Mouse (Mus musculus): ENCODE results near the gene Olfr697. TPM values are rescaled to one million over a fixed set of nuclear protein-coding genes. Genes with fewer than 3 reads are reported as not detected.

Gene Olfr697
- polyA plus RNA-seq, 1 experiment, result not detected

GRCm38 (mm10) chr7:106691714-106692113 lies 50.5 kb downstream of the Olfr697 start, which contains the start of gene Olfr694:
Gene Olfr694, minus strand, starts transcription at chr7:106691814.
- no peak for DNase-seq (ENCODE audit: low read depth in 1 of 2, low spot score in 2 of 2)
- H3K36me3 ChIP-seq (ENCODE audit: control insufficient read depth, insufficient read depth, low read length), result no peaks in the 10 kb centered on the region
- no peaks in the 10 kb centered on the region for H3K4me1 ChIP-seq (ENCODE audit: control insufficient read depth, insufficient read depth, insufficient read length)
- 88% methylated on average over 1 of the region's 1 CpGs for WGBS
- H3K27me3 ChIP-seq (ENCODE audit: control insufficient read depth, insufficient read depth, low read length), result no peaks in the 10 kb centered on the region
- no peak within 1 kb of the TSS for H3K27ac ChIP-seq (ENCODE audit: insufficient read depth, low read length)
- TF ChIP-seq CTCF (IDR thresholded peaks at IDR 0.05; ENCODE audit: extremely low read depth, insufficient read depth, insufficient read length, insufficient replicate concordance) (no peak), POLR2A (IDR thresholded peaks at IDR 0.05; ENCODE audit: low read depth, low read length) (no peak)
- no peak within 1 kb of the TSS for H3K4me3 ChIP-seq (ENCODE audit: extremely low read depth, insufficient read depth, insufficient read length)

Other genes starting within 250 kb of the Olfr697 start
- gene Olfr693, start 61.9 kb downstream of the Olfr697 start, polyA plus RNA-seq (2012; rRNA removed), result not detected in 2 replicates
- not detected in 2 replicates for gene Olfr694, start 50.6 kb downstream of the Olfr697 start, polyA plus RNA-seq (2012; rRNA removed)
- not detected in 2 replicates for gene Olfr695, start 26.0 kb downstream of the Olfr697 start, polyA plus RNA-seq (2012; rRNA removed)
- not detected in 2 replicates for gene Olfr698, start 13.0 kb upstream of the Olfr697 start, polyA plus RNA-seq (2012; rRNA removed)
- not detected in 2 replicates for gene Olfr699, start 50.8 kb upstream of the Olfr697 start, polyA plus RNA-seq (2012; rRNA removed)
- not detected in 2 replicates for gene Olfr700, start 66.4 kb upstream of the Olfr697 start, polyA plus RNA-seq (2012; rRNA removed)
- not detected in 2 replicates for gene Olfr701, start 71.7 kb upstream of the Olfr697 start, polyA plus RNA-seq (2012; rRNA removed)
- gene Olfr702, start 91.5 kb upstream of the Olfr697 start, polyA plus RNA-seq (2012; rRNA removed), result not detected in 2 replicates
- gene Olfr703, start 100.9 kb upstream of the Olfr697 start, polyA plus RNA-seq (2012; rRNA removed), result not detected in 2 replicates
- gene Olfr704, start 120.7 kb upstream of the Olfr697 start, polyA plus RNA-seq (2012; rRNA removed), result not detected in 2 replicates
- gene Olfr705, start 134.4 kb upstream of the Olfr697 start, polyA plus RNA-seq (2012; rRNA removed), result not detected in 2 replicates
- not detected in 2 replicates for gene Olfr706, start 145.7 kb upstream of the Olfr697 start, polyA plus RNA-seq (2012; rRNA removed)
- not detected in 2 replicates for gene Olfr707, start 158.8 kb upstream of the Olfr697 start, polyA plus RNA-seq (2012; rRNA removed)
- not detected in 2 replicates for gene Olfr1532-ps1, start 165.6 kb upstream of the Olfr697 start, polyA plus RNA-seq (2012; rRNA removed)
- not detected in 2 replicates for gene Olfr709-ps1, start 189.8 kb upstream of the Olfr697 start, polyA plus RNA-seq (2012; rRNA removed)
- not detected in 2 replicates for gene Olfr710, start 205.9 kb upstream of the Olfr697 start, polyA plus RNA-seq (2012; rRNA removed)
- not detected in 2 replicates for gene Olfr6, start 221.5 kb upstream of the Olfr697 start, polyA plus RNA-seq (2012; rRNA removed)
- not detected in 2 replicates for gene Olfr711, start 233.0 kb upstream of the Olfr697 start, polyA plus RNA-seq (2012; rRNA removed)